Mouse (Mus musculus): ENCODE results near the gene Rps6kc1. TPM values are rescaled to one million over a fixed set of nuclear protein-coding genes. Genes with fewer than 3 reads are reported as not detected.

Rps6kc1 gene
- total and polyA plus RNA-seq, 3 experiments: 7.8 to 18.0 (median 12.5) TPM

- Histone ChIP-seq H3K9me3 (replicated peaks; ENCODE audit: low read length) (no peaks in the 10 kb centered on the region), H3K4me2 (ENCODE audit: insufficient read depth, low read depth, poor library complexity, severe bottlenecking) (no peak overlapping the region), H3K4me3 (replicated peaks in 1 of 3; ENCODE audit: low read depth in 2 of 3, low read length in 2 of 3, poor library complexity in 1 of 3) (no peak overlapping the region), H3K4me1 (ENCODE audit: control insufficient read depth in 1 of 2, insufficient read depth in 2 of 2) (no peaks in the 10 kb centered on the region), H3K79me2 (replicated peaks; ENCODE audit: control insufficient read depth, extremely low read depth, insufficient read depth, poor library complexity, severe bottlenecking) (no peaks in the 10 kb centered on the region), H3K27ac (ENCODE audit: insufficient read depth, low read depth) (no peak overlapping the region), H3K9ac (ENCODE audit: insufficient read depth, low read depth) (no peak overlapping the region), H3K36me3 (replicated peaks in 1 of 2; ENCODE audit: control insufficient read depth in 1 of 2, insufficient read depth in 1 of 2, low read length in 1 of 2) (no peaks in the 10 kb centered on the region), H3K27me3 (replicated peaks) (no peaks in the 10 kb centered on the region)
- DNase-seq (ENCODE audit: extremely low read depth): no peak
- in situ Hi-C loops (cut with MboI; ENCODE audit: low pct_ligation_motif_present, low pct_unique_long_range_greater_than_20kb, low sequenced_read_pairs): no loop called here
- dilution Hi-C loops (cut with MboI; ENCODE audit: extremely low pct_ligation_motif_present, extremely low pct_unique_long_range_greater_than_20kb, low sequenced_read_pairs): no loop called here
- TF ChIP-seq TCF12 (IDR thresholded peaks at IDR 0.05; ENCODE audit: low read depth, low read length): no peak
- TF ChIP-seq PAX5 (IDR thresholded peaks at IDR 0.05; ENCODE audit: low read length): no peak
- TF ChIP-seq MYC (IDR thresholded peaks at IDR 0.05; ENCODE audit: low read depth, low read length): no peak
- no peak for TF ChIP-seq TBP (conservative IDR thresholded peaks at IDR 0.05; ENCODE audit: low read depth, low read length)
- TF ChIP-seq UBTF (IDR thresholded peaks at IDR 0.05; ENCODE audit: low read depth, low read length): no peak
- no peak for TF ChIP-seq USF2 (conservative IDR thresholded peaks at IDR 0.05; ENCODE audit: low read depth, low read length)
- no peak for TF ChIP-seq KAT2A (IDR thresholded peaks at IDR 0.05; ENCODE audit: insufficient replicate concordance, low read length)
- TF ChIP-seq BHLHE40 (IDR thresholded peaks at IDR 0.05; ENCODE audit: low read depth, low read length): no peak
- TF ChIP-seq SIN3A (IDR thresholded peaks at IDR 0.05; ENCODE audit: low read length): no peak
- no peak for TF ChIP-seq JUN (IDR thresholded peaks at IDR 0.05; ENCODE audit: insufficient read depth, low read depth, low read length)
- no peak for TF ChIP-seq E2F4 (IDR thresholded peaks at IDR 0.05; ENCODE audit: insufficient replicate concordance, low read depth, low read length)
- TF ChIP-seq CHD1 (IDR thresholded peaks at IDR 0.05; ENCODE audit: low read depth, low read length): no peak
- no peak for TF ChIP-seq ELF1 (IDR thresholded peaks at IDR 0.05; ENCODE audit: low read depth, low read length)
- no peak for TF ChIP-seq NRF1 (IDR thresholded peaks at IDR 0.05; ENCODE audit: low read depth, low read length)
- TF ChIP-seq ZC3H11A (IDR thresholded peaks at IDR 0.05; ENCODE audit: low read depth, low read length): no peak
- TF ChIP-seq GABPA (IDR thresholded peaks at IDR 0.05; ENCODE audit: insufficient replicate concordance, low read depth, low read length): no peak
- TF ChIP-seq MEF2A (IDR thresholded peaks at IDR 0.05; ENCODE audit: borderline replicate concordance, low read depth, low read length): no peak
- no peak for TF ChIP-seq ETS1 (conservative IDR thresholded peaks at IDR 0.05; ENCODE audit: low read depth, low read length)
Observed at GRCm38 (mm10) chr1:190713848-190714247, 197.7 kb downstream of the Rps6kc1 start.

- Histone ChIP-seq H3K79me2 (replicated peaks; ENCODE audit: control insufficient read depth, extremely low read depth, insufficient read depth, poor library complexity, severe bottlenecking) (no peaks in the 10 kb centered on the region), H3K4me1 (ENCODE audit: control insufficient read depth in 1 of 2, insufficient read depth in 2 of 2) (no peaks in the 10 kb centered on the region), H3K4me3 (replicated peaks in 1 of 3; ENCODE audit: low read depth in 2 of 3, low read length in 2 of 3, poor library complexity in 1 of 3) (no peak overlapping the region), H3K27me3 (replicated peaks) (no peaks in the 10 kb centered on the region), H3K9ac (ENCODE audit: insufficient read depth, low read depth) (no peak overlapping the region), H3K4me2 (ENCODE audit: insufficient read depth, low read depth, poor library complexity, severe bottlenecking) (no peak overlapping the region), H3K27ac (ENCODE audit: insufficient read depth, low read depth) (no peak overlapping the region), H3K36me3 (replicated peaks in 1 of 2; ENCODE audit: control insufficient read depth in 1 of 2, insufficient read depth in 1 of 2, low read length in 1 of 2) (no peaks in the 10 kb centered on the region), H3K9me3 (replicated peaks; ENCODE audit: low read length) (no peaks in the 10 kb centered on the region)
- TF ChIP-seq MEF2A (IDR thresholded peaks at IDR 0.05; ENCODE audit: borderline replicate concordance, low read depth, low read length) (no peak), SIN3A (IDR thresholded peaks at IDR 0.05; ENCODE audit: low read length) (no peak), TBP (conservative IDR thresholded peaks at IDR 0.05; ENCODE audit: low read depth, low read length) (no peak), JUND (conservative IDR thresholded peaks at IDR 0.05; ENCODE audit: low read depth, low read length) (no peak), ZNF384 (IDR thresholded peaks at IDR 0.05; ENCODE audit: low read depth, low read length) (no peak), USF1 (IDR thresholded peaks at IDR 0.05; ENCODE audit: low read depth, low read length) (no peak), CTCF (conservative IDR thresholded peaks at IDR 0.05 in 1 of 2, IDR thresholded peaks at IDR 0.05 in 1 of 2; ENCODE audit: low read depth in 2 of 2, low read length in 2 of 2) (no peak), IRF4 (IDR thresholded peaks at IDR 0.05; ENCODE audit: low read depth, low read length) (no peak), HCFC1 (IDR thresholded peaks at IDR 0.05; ENCODE audit: low read depth, low read length) (no peak), USF2 (conservative IDR thresholded peaks at IDR 0.05; ENCODE audit: low read depth, low read length) (no peak)
- in situ Hi-C loops (cut with MboI; ENCODE audit: low pct_ligation_motif_present, low pct_unique_long_range_greater_than_20kb, low sequenced_read_pairs) (no loop called here), dilution Hi-C loops (cut with MboI; ENCODE audit: extremely low pct_ligation_motif_present, extremely low pct_unique_long_range_greater_than_20kb, low sequenced_read_pairs) (no loop called here)
- no peak for DNase-seq (ENCODE audit: extremely low read depth)
Observed at GRCm38 (mm10) chr1:190697576-190697975, 214.0 kb downstream of the Rps6kc1 start.

Measured in CH12.LX (cell line).